Mouse (Mus musculus): ENCODE measurements at regions not wholly inside any gene's neighbourhood (a gene's known extent, or its start where the extent isn't known, plus 50 kb on each side); places are given as distances from the start of the nearest gene placed in this dataset.

- DNase-seq (ENCODE audit: low spot score in 2 of 2): no peak
These were observed 50.8 kb upstream of the Mboat1 start for GRCm38 (mm10) chr13:30085446-30085845.

- peak; percentile 77 to 84 for DNase-seq (ENCODE audit: low spot score in 2 of 2)
These were observed 51.3 kb upstream of the Mboat1 start for GRCm38 (mm10) chr13:30085005-30085404.

GRCm38 (mm10) chr13:30084386-30084785 is 51.9 kb upstream of the Mboat1 start:
- no peak for DNase-seq (ENCODE audit: low spot score in 2 of 2)

GRCm38 (mm10) chr13:30083949-30084348 is 52.3 kb upstream of the Mboat1 start:
- DNase-seq (ENCODE audit: low spot score in 2 of 2): no peak

- DNase-seq (ENCODE audit: low spot score in 2 of 2): no peak
These were observed 53.5 kb upstream of the Mboat1 start for GRCm38 (mm10) chr13:30082761-30083160.

GRCm38 (mm10) chr13:30080705-30081474 is 55.4 kb upstream of the Mboat1 start:
- no peak for DNase-seq (ENCODE audit: low spot score in 2 of 2)

GRCm38 (mm10) chr13:30074517-30075064 is 61.7 kb upstream of the Mboat1 start:
- DNase-seq (ENCODE audit: low spot score in 2 of 2): no peak

GRCm38 (mm10) chr13:30074069-30074468 is 62.2 kb upstream of the Mboat1 start:
- DNase-seq (ENCODE audit: low spot score in 2 of 2): no peak

- no peak for DNase-seq (ENCODE audit: low spot score in 2 of 2)
These were observed 66.9 kb upstream of the Mboat1 start for GRCm38 (mm10) chr13:30069397-30069796.

- DNase-seq (ENCODE audit: low spot score in 2 of 2): peak in 1 of 2 experiments; percentile 17
These were observed 68.5 kb upstream of the Mboat1 start for GRCm38 (mm10) chr13:30067581-30068375.

- no peak for DNase-seq (ENCODE audit: low spot score in 2 of 2)
These were observed 70.8 kb upstream of the Mboat1 start for GRCm38 (mm10) chr13:30065520-30065919.

GRCm38 (mm10) chr13:30063741-30064140 is 72.5 kb upstream of the Mboat1 start:
- no peak for DNase-seq (ENCODE audit: low spot score in 2 of 2)

- no peak for DNase-seq (ENCODE audit: low spot score in 2 of 2)
These were observed 74.0 kb upstream of the Mboat1 start for GRCm38 (mm10) chr13:30062285-30062684.

GRCm38 (mm10) chr13:30055141-30055645 is 69.3 kb upstream of the E2f3 start:
- no peak for DNase-seq (ENCODE audit: low spot score in 2 of 2)

GRCm38 (mm10) chr13:30051891-30052550 is 66.2 kb upstream of the E2f3 start:
- DNase-seq (ENCODE audit: low spot score in 2 of 2): no peak

GRCm38 (mm10) chr13:30050745-30051508 is 65.1 kb upstream of the E2f3 start:
- DNase-seq (ENCODE audit: low spot score in 2 of 2): no peak

- DNase-seq (ENCODE audit: low spot score in 2 of 2): no peak
These were observed 62.5 kb upstream of the E2f3 start for GRCm38 (mm10) chr13:30048260-30048859.

GRCm38 (mm10) chr13:30046504-30047169 is 60.8 kb upstream of the E2f3 start:
- no peak for DNase-seq (ENCODE audit: low spot score in 2 of 2)

- no peak for DNase-seq (ENCODE audit: low spot score in 2 of 2)
These were observed 60.2 kb upstream of the E2f3 start for GRCm38 (mm10) chr13:30046061-30046460.

- DNase-seq (ENCODE audit: low spot score in 2 of 2): no peak
These were observed 59.4 kb upstream of the E2f3 start for GRCm38 (mm10) chr13:30045225-30045624.

Data from layer of hippocampus, postnatal 14 days (tissue).